Mouse (Mus musculus): ENCODE measurements at regions not wholly inside any gene's neighbourhood (a gene's known extent, or its start where the extent isn't known, plus 50 kb on each side); places are given as distances from the start of the nearest gene placed in this dataset.
"Not testable (repeated sequence)": the region's sequence is repeated elsewhere in the genome, so short reads cannot be mapped to it uniquely, and the experiment has no call there.

- no peaks in the 10 kb centered on the region for H3K36me3 ChIP-seq (ENCODE audit: control insufficient read depth, insufficient read depth, low read length)
- 61% methylated on average over 5 of the region's 5 CpGs for WGBS
- H3K27me3 ChIP-seq (ENCODE audit: control insufficient read depth, insufficient read depth, low read length): no peaks in the 10 kb centered on the region
- no peak overlapping the region for H3K4me3 ChIP-seq (ENCODE audit: low read depth, low read length)
- no peak for TF ChIP-seq CTCF (IDR thresholded peaks at IDR 0.05; ENCODE audit: extremely low read depth, insufficient read length, insufficient replicate concordance, low read depth, low read length)
- TF ChIP-seq POLR2A (IDR thresholded peaks at IDR 0.05; ENCODE audit: low read depth, low read length): no peak
- no peak overlapping the region for H3K27ac ChIP-seq (ENCODE audit: insufficient read depth, low read depth, low read length)
- H3K4me1 ChIP-seq (ENCODE audit: control insufficient read depth, insufficient read depth, insufficient read length, low read length): no peaks in the 10 kb centered on the region
These were observed 124.1 kb upstream of the Commd3 start for GRCm38 (mm10) chr2:18547964-18548643.

- no peaks in the 10 kb centered on the region for H3K36me3 ChIP-seq (ENCODE audit: control insufficient read depth, insufficient read depth, low read length)
- H3K27me3 ChIP-seq (ENCODE audit: control insufficient read depth, insufficient read depth, low read length): no peaks in the 10 kb centered on the region
- no peak overlapping the region for H3K27ac ChIP-seq (ENCODE audit: insufficient read depth, low read depth, low read length)
- TF ChIP-seq CTCF (IDR thresholded peaks at IDR 0.05; ENCODE audit: extremely low read depth, insufficient read length, insufficient replicate concordance, low read depth, low read length) (no peak), POLR2A (IDR thresholded peaks at IDR 0.05; ENCODE audit: low read depth, low read length) (no peak)
- no peaks in the 10 kb centered on the region for H3K4me1 ChIP-seq (ENCODE audit: control insufficient read depth, insufficient read depth, insufficient read length, low read length)
- no peak overlapping the region for H3K4me3 ChIP-seq (ENCODE audit: low read depth, low read length)
- 71% methylated on average over 7 of the region's 7 CpGs for WGBS
These were observed 131.8 kb upstream of the Dnajc1 start for GRCm38 (mm10) chr2:18524387-18524786.

DNA sequence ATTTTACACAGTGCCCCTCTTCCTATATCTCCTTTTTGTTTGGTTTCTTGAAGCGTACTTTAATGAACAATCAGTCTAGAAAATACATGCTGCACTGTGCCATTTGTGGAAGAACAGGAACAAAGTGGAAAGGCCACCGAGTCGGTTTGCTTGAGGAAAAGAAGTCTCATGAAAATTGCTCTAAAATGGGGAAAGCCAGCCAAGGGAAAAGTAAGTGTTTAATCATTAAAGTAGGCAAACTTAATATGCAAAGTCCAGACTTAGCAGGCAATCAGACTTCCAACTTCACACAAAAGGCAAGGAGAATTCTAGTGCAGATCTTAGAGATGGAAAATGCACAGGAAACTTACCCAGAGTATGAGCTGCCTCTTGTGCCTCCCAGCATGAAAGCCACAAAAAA lies 131.3 kb upstream of the Dnajc1 start:
- no peaks in the 10 kb centered on the region for H3K36me3 ChIP-seq (ENCODE audit: control insufficient read depth, insufficient read depth, low read length)
- H3K4me1 ChIP-seq (ENCODE audit: control insufficient read depth, insufficient read depth, insufficient read length, low read length): no peaks in the 10 kb centered on the region
- H3K4me3 ChIP-seq (ENCODE audit: low read depth, low read length): no peak overlapping the region
- H3K27ac ChIP-seq (ENCODE audit: insufficient read depth, low read depth, low read length): no peak overlapping the region
- H3K27me3 ChIP-seq (ENCODE audit: control insufficient read depth, insufficient read depth, low read length): no peaks in the 10 kb centered on the region
- 68% methylated on average over 3 of the region's 3 CpGs for WGBS
- TF ChIP-seq POLR2A (IDR thresholded peaks at IDR 0.05; ENCODE audit: low read depth, low read length) (no peak), CTCF (IDR thresholded peaks at IDR 0.05; ENCODE audit: extremely low read depth, insufficient read length, insufficient replicate concordance, low read depth, low read length) (no peak)

DNA sequence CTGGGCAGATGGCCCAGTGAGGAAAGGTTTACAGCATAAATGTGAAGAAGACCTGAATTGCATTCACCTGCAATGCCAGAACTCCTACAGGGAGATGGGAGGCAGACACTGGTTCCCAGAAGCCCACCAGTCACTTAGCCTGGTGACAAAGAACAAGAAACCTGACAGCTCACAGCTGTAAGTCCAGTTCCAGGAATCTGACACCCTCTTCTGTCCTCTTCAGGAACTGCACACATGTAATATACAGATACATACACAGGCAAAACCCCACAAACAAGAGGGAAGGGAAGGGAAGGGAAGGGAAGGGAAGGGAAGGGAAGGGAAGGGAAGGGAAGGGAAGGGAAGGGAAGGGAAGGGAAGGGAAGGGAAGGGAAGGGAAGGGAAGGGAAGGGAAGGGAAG lies 120.8 kb upstream of the Dnajc1 start:
- Histone ChIP-seq H3K27me3 (ENCODE audit: control insufficient read depth, insufficient read depth, low read length) (no peaks in the 10 kb centered on the region), H3K36me3 (ENCODE audit: control insufficient read depth, insufficient read depth, low read length) (no peaks in the 10 kb centered on the region), H3K4me1 (ENCODE audit: control insufficient read depth, insufficient read depth, insufficient read length, low read length) (no peaks in the 10 kb centered on the region), H3K4me3 (ENCODE audit: low read depth, low read length) (no peak overlapping the region), H3K27ac (ENCODE audit: insufficient read depth, low read depth, low read length) (no peak overlapping the region)
- TF ChIP-seq POLR2A (IDR thresholded peaks at IDR 0.05; ENCODE audit: low read depth, low read length) (no peak), CTCF (IDR thresholded peaks at IDR 0.05; ENCODE audit: extremely low read depth, insufficient read length, insufficient replicate concordance, low read depth, low read length) (no peak)

DNA sequence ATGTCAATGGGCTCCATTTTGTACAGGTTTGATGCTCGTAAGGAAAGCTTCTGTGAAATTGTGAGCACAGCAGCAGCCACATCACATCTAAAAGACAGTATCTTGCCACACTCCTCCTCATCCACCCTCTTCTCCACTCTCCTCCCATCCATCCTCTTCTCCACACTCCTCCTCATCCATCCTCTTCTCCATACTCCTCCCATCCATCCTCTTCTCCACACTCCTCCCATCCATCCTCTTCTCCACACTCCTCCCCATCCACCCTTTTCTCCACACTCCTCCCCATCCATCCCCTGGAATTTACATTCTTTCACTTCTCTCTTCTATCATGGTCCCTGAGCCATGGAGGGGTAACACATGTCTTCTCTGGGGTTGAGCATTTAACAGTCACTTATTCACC lies 116.7 kb upstream of the Dnajc1 start:
- Histone ChIP-seq H3K27me3 (ENCODE audit: control insufficient read depth, insufficient read depth, low read length) (no peaks in the 10 kb centered on the region), H3K4me3 (ENCODE audit: low read depth, low read length) (no peak overlapping the region), H3K27ac (ENCODE audit: insufficient read depth, low read depth, low read length) (no peak overlapping the region), H3K36me3 (ENCODE audit: control insufficient read depth, insufficient read depth, low read length) (no peaks in the 10 kb centered on the region), H3K4me1 (ENCODE audit: control insufficient read depth, insufficient read depth, insufficient read length, low read length) (no peaks in the 10 kb centered on the region)
- TF ChIP-seq POLR2A (IDR thresholded peaks at IDR 0.05; ENCODE audit: low read depth, low read length) (no peak), CTCF (IDR thresholded peaks at IDR 0.05; ENCODE audit: extremely low read depth, insufficient read length, insufficient replicate concordance, low read depth, low read length) (no peak)
- 90% methylated on average over 1 of the region's 1 CpGs for WGBS

DNA sequence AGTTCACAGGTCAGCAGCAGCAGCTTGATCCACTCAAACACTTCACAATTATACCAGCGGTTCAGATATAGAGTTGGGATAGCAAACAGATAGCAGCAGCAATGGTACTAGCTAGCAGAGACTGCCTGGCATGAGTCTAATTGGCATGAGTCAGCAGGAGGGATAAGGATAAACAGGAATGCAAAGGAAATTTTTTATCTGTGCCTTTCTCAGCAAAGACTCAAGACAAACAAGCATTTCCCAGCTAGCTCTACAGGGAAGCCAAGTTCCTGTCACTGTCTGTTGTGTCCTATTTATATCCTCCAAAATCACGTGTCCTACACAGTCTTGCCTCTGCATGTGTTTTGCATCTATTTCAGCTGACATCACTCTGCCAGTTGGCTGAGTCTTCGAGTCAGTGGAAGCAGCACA lies 80.7 kb upstream of the Dnajc1 start:
- 41% methylated on average over 3 of the region's 3 CpGs for WGBS

DNA sequence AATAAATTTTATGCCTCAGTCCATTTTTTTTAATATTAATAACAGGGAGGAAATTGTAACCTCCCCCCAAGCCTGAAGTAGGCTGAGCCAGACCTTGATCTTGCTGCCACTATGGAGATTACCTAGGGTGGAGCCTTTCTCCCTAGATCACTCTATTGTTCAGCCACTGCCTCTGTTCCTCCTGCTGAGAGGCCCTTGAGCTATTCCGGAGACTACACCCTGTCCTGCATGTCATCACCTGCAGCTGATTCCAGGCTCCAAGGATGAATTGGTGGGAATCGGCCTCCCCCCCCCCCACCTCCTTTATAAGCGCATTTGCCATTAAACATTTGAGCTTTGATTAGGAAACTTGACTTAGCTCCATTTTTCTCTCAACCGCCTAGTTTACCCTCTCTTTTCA lies 68.3 kb upstream of the Dnajc1 start:
- H3K27me3 ChIP-seq (ENCODE audit: control insufficient read depth, insufficient read depth, low read length): no peaks in the 10 kb centered on the region
- TF ChIP-seq CTCF (IDR thresholded peaks at IDR 0.05; ENCODE audit: extremely low read depth, insufficient read length, insufficient replicate concordance, low read depth, low read length): no peak
- no peaks in the 10 kb centered on the region for H3K4me1 ChIP-seq (ENCODE audit: control insufficient read depth, insufficient read depth, insufficient read length, low read length)
- H3K4me3 ChIP-seq (ENCODE audit: low read depth, low read length): no peak overlapping the region
- H3K27ac ChIP-seq (ENCODE audit: insufficient read depth, low read depth, low read length): no peak overlapping the region
- H3K36me3 ChIP-seq (ENCODE audit: control insufficient read depth, insufficient read depth, low read length): no peaks in the 10 kb centered on the region
- 93% methylated on average over 4 of the region's 4 CpGs for WGBS

More for the DNA sequence above, 80.7 kb upstream of the Dnajc1 start:
- H3K4me1 ChIP-seq (ENCODE audit: control insufficient read depth, insufficient read depth, insufficient read length, low read length): no peaks in the 10 kb centered on the region
- no peaks in the 10 kb centered on the region for H3K27me3 ChIP-seq (ENCODE audit: control insufficient read depth, insufficient read depth, low read length)
- no peak for TF ChIP-seq CTCF (IDR thresholded peaks at IDR 0.05; ENCODE audit: extremely low read depth, insufficient read length, insufficient replicate concordance, low read depth, low read length)
- TF ChIP-seq POLR2A (IDR thresholded peaks at IDR 0.05; ENCODE audit: low read depth, low read length): no peak
- H3K4me3 ChIP-seq (ENCODE audit: low read depth, low read length): no peak overlapping the region
- no peaks in the 10 kb centered on the region for H3K36me3 ChIP-seq (ENCODE audit: control insufficient read depth, insufficient read depth, low read length)
- H3K27ac ChIP-seq (ENCODE audit: insufficient read depth, low read depth, low read length): no peak overlapping the region

- H3K4me1 ChIP-seq (ENCODE audit: control insufficient read depth, insufficient read depth, insufficient read length, low read length); H3K36me3 ChIP-seq (ENCODE audit: control insufficient read depth, insufficient read depth, low read length); H3K27ac ChIP-seq (ENCODE audit: insufficient read depth, low read depth, low read length); H3K27me3 ChIP-seq (ENCODE audit: control insufficient read depth, insufficient read depth, low read length); H3K4me3 ChIP-seq (ENCODE audit: low read depth, low read length): not testable (repeated sequence)
- whole genome bisulfite sequencing: 82% methylated on average over 3 of the region's 3 CpGs
These were observed 67.7 kb upstream of the Dnajc1 start for GRCm38 (mm10) chr2:18460281-18460680.

DNA sequence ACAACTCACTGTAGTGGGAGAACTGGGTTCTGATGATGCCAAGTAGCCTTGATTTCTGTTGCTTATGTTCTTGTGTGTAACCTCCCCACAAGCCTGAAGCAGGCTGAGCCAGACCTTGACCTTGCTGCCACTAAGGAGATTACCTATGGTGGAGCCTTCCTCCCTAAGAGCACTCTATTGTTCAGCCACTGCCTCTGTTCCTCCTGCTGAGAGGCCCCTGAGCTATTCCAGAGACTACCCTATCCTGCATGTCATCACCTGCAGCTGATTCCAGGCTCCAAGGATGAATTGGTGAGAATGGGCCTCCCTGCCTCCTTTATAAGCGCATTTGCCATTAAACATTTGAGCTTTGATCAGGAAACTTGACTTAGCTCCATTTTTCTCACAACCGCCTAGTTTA lies 60.8 kb upstream of the Dnajc1 start:
- H3K4me3 ChIP-seq (ENCODE audit: low read depth, low read length); H3K27ac ChIP-seq (ENCODE audit: insufficient read depth, low read depth, low read length); H3K36me3 ChIP-seq (ENCODE audit: control insufficient read depth, insufficient read depth, low read length); H3K27me3 ChIP-seq (ENCODE audit: control insufficient read depth, insufficient read depth, low read length); H3K4me1 ChIP-seq (ENCODE audit: control insufficient read depth, insufficient read depth, insufficient read length, low read length): not testable (repeated sequence)
- 59% methylated on average over 2 of the region's 2 CpGs for WGBS
